Mouse (Mus musculus): ENCODE data around the gene Map2k4. TPM values are rescaled to one million over a fixed set of nuclear protein-coding genes. Genes with fewer than 3 reads are reported as not detected.

Gene Map2k4
- polyA plus RNA-seq, 1 experiment = 70.0 TPM

DNA sequence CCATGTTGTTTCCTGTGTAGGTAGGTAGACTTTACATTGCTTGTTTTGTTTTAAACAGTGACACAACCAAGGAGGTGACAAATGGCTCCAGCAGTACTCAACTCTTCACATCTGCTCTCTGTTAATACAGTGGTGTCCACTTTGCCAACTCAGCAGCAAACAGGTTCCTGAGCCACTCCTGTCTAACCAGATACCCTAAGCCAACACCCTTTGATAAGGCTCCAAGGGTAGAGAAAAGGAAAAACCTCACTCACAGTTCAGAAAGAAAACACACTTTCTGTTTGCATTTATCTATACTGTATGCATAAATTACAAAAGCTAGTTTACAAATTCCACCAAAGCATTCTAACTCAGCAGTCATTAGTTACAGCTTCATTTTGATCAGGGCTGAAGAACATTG lies 48.2 kb downstream of the Map2k4 start:
- H3K27me3 ChIP-seq (ENCODE audit: control insufficient read depth, insufficient read depth, low read length, poor library complexity, severe bottlenecking) = no peaks in the 10 kb centered on the region
- no peaks in the 10 kb centered on the region for H3K9me3 ChIP-seq (replicated peaks; ENCODE audit: control insufficient read depth, insufficient read depth, low read length, poor library complexity, severe bottlenecking)
- no peak overlapping the region for H3K27ac ChIP-seq (ENCODE audit: insufficient read depth, low read length)
- no peak overlapping the region for H3K9ac ChIP-seq (ENCODE audit: low read depth, poor library complexity, severe bottlenecking)
- TF ChIP-seq POLR2A (IDR thresholded peaks at IDR 0.05; ENCODE audit: insufficient read depth, low read length) (no peak), CTCF (IDR thresholded peaks at IDR 0.05; ENCODE audit: low read depth, low read length) (no peak), EP300 (IDR thresholded peaks at IDR 0.05; ENCODE audit: insufficient read depth, low read depth, low read length) (no peak)
- no peaks in the 10 kb centered on the region for H3K4me1 ChIP-seq (ENCODE audit: control insufficient read depth, insufficient read depth, low read length)
- no peak overlapping the region for H3K4me3 ChIP-seq (ENCODE audit: low read depth, low read length)
- H3K36me3 ChIP-seq (ENCODE audit: control insufficient read depth, insufficient read depth, low read length, poor library complexity, severe bottlenecking) = 0 out of 2 replicates have a peak, but pooled peaks cover 4% of the 10 kb centered on the region

DNA sequence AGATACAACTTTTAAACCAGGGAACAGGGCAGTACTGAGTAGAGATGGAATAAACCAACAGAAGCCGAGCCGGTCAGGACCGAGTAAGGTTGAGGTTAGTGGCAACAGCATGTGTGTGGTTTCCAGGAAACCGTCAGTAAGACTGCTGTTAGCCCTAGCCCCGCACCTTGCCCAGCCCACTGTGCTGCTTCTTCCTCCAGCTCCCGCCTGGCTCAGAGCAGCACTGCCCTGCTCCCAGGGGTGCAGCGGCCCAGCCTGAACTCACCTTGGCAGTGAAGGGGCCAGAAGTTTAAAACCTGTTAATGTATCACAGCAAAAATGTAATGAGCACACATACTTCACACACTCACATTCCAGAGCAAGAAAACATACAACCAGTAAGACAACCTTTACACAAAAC lies 53.4 kb downstream of the Map2k4 start:
- no peak overlapping the region for H3K9ac ChIP-seq (ENCODE audit: low read depth, poor library complexity, severe bottlenecking)

DNA sequence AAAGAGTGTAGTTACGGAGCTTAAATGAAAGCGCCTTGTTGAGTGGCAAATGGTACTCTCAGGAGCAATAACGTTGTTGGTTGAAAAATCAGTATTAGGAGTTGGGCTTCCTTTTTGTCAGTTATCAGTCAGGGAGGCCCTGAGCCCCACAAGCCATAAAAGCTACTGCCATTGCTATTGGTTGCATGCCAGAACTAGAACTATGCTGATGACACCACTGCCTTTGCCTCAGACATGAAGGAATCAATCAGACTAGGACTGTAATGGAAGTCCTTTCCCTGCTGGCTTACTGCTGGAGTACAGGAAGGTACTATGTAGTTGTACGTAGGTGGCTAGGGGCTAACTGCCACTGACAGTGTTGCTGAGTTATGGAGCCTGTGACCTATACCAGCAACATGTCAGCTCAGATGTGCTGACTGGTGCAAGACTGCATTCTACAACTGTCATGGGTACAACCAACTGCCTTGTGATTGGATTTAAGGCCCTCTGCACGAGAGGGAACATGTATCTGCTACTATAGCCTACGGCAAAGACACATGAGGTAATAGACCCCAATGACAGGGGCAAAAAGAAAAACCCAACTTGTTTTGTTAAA lies 58.4 kb downstream of the Map2k4 start:
- Histone ChIP-seq H3K27ac (ENCODE audit: insufficient read depth, low read length) (no peak overlapping the region), H3K9ac (ENCODE audit: low read depth, poor library complexity, severe bottlenecking) (no peak overlapping the region), H3K9me3 (replicated peaks; ENCODE audit: control insufficient read depth, insufficient read depth, low read length, poor library complexity, severe bottlenecking) (no peaks in the 10 kb centered on the region), H3K36me3 (ENCODE audit: control insufficient read depth, insufficient read depth, low read length, poor library complexity, severe bottlenecking) (no peaks in the 10 kb centered on the region), H3K4me3 (ENCODE audit: low read depth, low read length) (no peak overlapping the region), H3K4me1 (ENCODE audit: control insufficient read depth, insufficient read depth, low read length) (no peaks in the 10 kb centered on the region), H3K27me3 (ENCODE audit: control insufficient read depth, insufficient read depth, low read length, poor library complexity, severe bottlenecking) (no peaks in the 10 kb centered on the region)
- TF ChIP-seq CTCF (IDR thresholded peaks at IDR 0.05; ENCODE audit: low read depth, low read length) = no peak
- TF ChIP-seq POLR2A (IDR thresholded peaks at IDR 0.05; ENCODE audit: insufficient read depth, low read length) = no peak
- TF ChIP-seq EP300 (IDR thresholded peaks at IDR 0.05; ENCODE audit: insufficient read depth, low read depth, low read length) = no peak

More for the DNA sequence above, 53.4 kb downstream of the Map2k4 start:
- no peaks in the 10 kb centered on the region for H3K27me3 ChIP-seq (ENCODE audit: control insufficient read depth, insufficient read depth, low read length, poor library complexity, severe bottlenecking)
- 0 out of 2 replicates have a peak, but pooled peaks cover 4% of the 10 kb centered on the region for H3K36me3 ChIP-seq (ENCODE audit: control insufficient read depth, insufficient read depth, low read length, poor library complexity, severe bottlenecking)
- H3K27ac ChIP-seq (ENCODE audit: insufficient read depth, low read length) = no peak overlapping the region
- H3K4me3 ChIP-seq (ENCODE audit: low read depth, low read length) = no peak overlapping the region
- H3K9me3 ChIP-seq (replicated peaks; ENCODE audit: control insufficient read depth, insufficient read depth, low read length, poor library complexity, severe bottlenecking) = no peaks in the 10 kb centered on the region
- H3K4me1 ChIP-seq (ENCODE audit: control insufficient read depth, insufficient read depth, low read length) = no peaks in the 10 kb centered on the region
- TF ChIP-seq CTCF (IDR thresholded peaks at IDR 0.05; ENCODE audit: low read depth, low read length) (no peak), POLR2A (IDR thresholded peaks at IDR 0.05; ENCODE audit: insufficient read depth, low read length) (no peak), EP300 (IDR thresholded peaks at IDR 0.05; ENCODE audit: insufficient read depth, low read depth, low read length) (no peak)

DNA sequence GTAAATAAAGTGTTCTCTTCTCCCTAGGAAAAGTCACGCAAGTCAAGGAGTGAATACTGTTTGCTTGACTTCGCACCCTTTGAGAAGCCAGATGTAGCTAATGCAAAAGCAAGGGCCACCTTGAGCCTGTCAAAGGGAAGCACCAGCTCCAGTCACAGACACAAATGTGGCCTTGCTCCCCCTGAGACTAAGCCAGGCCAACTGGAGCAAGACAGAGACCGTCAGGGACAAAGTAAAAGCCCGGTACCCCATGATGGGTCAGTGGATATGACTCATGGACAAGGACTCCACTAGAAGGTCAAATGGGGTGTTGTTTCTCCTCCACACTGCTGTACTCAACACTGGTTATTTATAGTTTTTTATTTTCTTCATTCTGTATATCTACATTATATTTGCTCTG lies 59.2 kb downstream of the Map2k4 start:
- Histone ChIP-seq H3K27me3 (ENCODE audit: control insufficient read depth, insufficient read depth, low read length, poor library complexity, severe bottlenecking) (no peaks in the 10 kb centered on the region), H3K27ac (ENCODE audit: insufficient read depth, low read length) (no peak overlapping the region), H3K9ac (ENCODE audit: low read depth, poor library complexity, severe bottlenecking) (no peak overlapping the region), H3K9me3 (replicated peaks; ENCODE audit: control insufficient read depth, insufficient read depth, low read length, poor library complexity, severe bottlenecking) (no peaks in the 10 kb centered on the region), H3K4me3 (ENCODE audit: low read depth, low read length) (no peak overlapping the region), H3K36me3 (ENCODE audit: control insufficient read depth, insufficient read depth, low read length, poor library complexity, severe bottlenecking) (no peaks in the 10 kb centered on the region), H3K4me1 (ENCODE audit: control insufficient read depth, insufficient read depth, low read length) (no peaks in the 10 kb centered on the region)
- TF ChIP-seq POLR2A (IDR thresholded peaks at IDR 0.05; ENCODE audit: insufficient read depth, low read length) (no peak), EP300 (IDR thresholded peaks at IDR 0.05; ENCODE audit: insufficient read depth, low read depth, low read length) (no peak), CTCF (IDR thresholded peaks at IDR 0.05; ENCODE audit: low read depth, low read length) (no peak)

DNA sequence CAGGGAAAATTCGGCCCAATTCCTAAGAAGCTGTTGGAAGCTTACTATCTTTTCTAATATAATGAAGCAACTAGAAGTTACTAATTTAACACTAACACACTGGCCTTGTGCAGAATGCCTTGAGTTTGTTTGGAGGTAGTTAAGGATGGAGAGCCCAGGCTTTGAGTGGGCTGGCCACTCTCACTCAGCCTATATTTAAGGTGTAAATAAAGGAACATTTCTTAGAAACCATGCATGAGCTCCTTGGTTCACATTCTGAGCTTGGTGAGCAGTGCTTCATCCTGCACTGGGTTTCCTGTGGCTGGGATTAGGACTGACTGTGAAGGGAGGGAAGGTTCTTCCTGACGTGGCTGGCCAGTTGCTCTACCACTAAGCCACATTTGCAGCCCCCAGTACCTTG lies 64.4 kb downstream of the Map2k4 start:
- no peaks in the 10 kb centered on the region for H3K36me3 ChIP-seq (ENCODE audit: control insufficient read depth, insufficient read depth, low read length, poor library complexity, severe bottlenecking)
- no peak overlapping the region for H3K4me3 ChIP-seq (ENCODE audit: low read depth, low read length)
- H3K4me1 ChIP-seq (ENCODE audit: control insufficient read depth, insufficient read depth, low read length) = no peaks in the 10 kb centered on the region
- TF ChIP-seq POLR2A (IDR thresholded peaks at IDR 0.05; ENCODE audit: insufficient read depth, low read length) (no peak), EP300 (IDR thresholded peaks at IDR 0.05; ENCODE audit: insufficient read depth, low read depth, low read length) (no peak), CTCF (IDR thresholded peaks at IDR 0.05; ENCODE audit: low read depth, low read length) (no peak)
- no peaks in the 10 kb centered on the region for H3K27me3 ChIP-seq (ENCODE audit: control insufficient read depth, insufficient read depth, low read length, poor library complexity, severe bottlenecking)
- no peak overlapping the region for H3K9ac ChIP-seq (ENCODE audit: low read depth, poor library complexity, severe bottlenecking)
- H3K9me3 ChIP-seq (replicated peaks; ENCODE audit: control insufficient read depth, insufficient read depth, low read length, poor library complexity, severe bottlenecking) = no peaks in the 10 kb centered on the region
- no peak overlapping the region for H3K27ac ChIP-seq (ENCODE audit: insufficient read depth, low read length)

DNA sequence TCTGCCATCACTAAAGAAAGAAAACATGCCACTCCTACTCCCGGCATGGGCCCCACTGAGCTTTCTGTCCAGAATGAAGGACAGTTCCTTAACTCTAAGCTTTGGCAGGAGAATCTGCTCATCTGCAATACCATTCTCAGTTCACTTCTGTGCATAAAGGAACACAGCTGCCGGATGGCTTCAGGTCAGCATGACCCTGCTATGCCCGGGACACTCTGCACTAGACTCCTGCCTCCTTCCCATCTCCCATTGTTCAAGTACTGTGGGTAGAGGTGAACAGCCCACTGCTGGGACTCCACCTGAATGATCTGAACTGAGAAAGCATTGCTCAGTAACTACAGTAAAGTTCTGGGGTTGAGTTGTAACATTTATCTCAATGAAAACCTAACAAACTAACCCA lies 66.5 kb downstream of the Map2k4 start:
- Histone ChIP-seq H3K36me3 (ENCODE audit: control insufficient read depth, insufficient read depth, low read length, poor library complexity, severe bottlenecking) (no peaks in the 10 kb centered on the region), H3K9ac (ENCODE audit: low read depth, poor library complexity, severe bottlenecking) (no peak overlapping the region), H3K4me3 (ENCODE audit: low read depth, low read length) (no peak overlapping the region), H3K27me3 (ENCODE audit: control insufficient read depth, insufficient read depth, low read length, poor library complexity, severe bottlenecking) (no peaks in the 10 kb centered on the region), H3K9me3 (replicated peaks; ENCODE audit: control insufficient read depth, insufficient read depth, low read length, poor library complexity, severe bottlenecking) (no peaks in the 10 kb centered on the region), H3K4me1 (ENCODE audit: control insufficient read depth, insufficient read depth, low read length) (no peaks in the 10 kb centered on the region), H3K27ac (ENCODE audit: insufficient read depth, low read length) (no peak overlapping the region)
- no peak for TF ChIP-seq EP300 (IDR thresholded peaks at IDR 0.05; ENCODE audit: insufficient read depth, low read depth, low read length)
- TF ChIP-seq CTCF (IDR thresholded peaks at IDR 0.05; ENCODE audit: low read depth, low read length) = no peak
- no peak for TF ChIP-seq POLR2A (IDR thresholded peaks at IDR 0.05; ENCODE audit: insufficient read depth, low read length)
